Mouse (Mus musculus): Measurements from ENCODE around the gene Klk1b9. TPM values are rescaled to one million over a fixed set of nuclear protein-coding genes. Genes with fewer than 3 reads are reported as not detected.
"Not testable (repeated sequence)": the region's sequence is repeated elsewhere in the genome, so short reads cannot be mapped to it uniquely, and the experiment has no call there.

The Klk1b9 gene
- polyA plus RNA-seq (2012; fragmentation: generic; extraction: Trizol), result not detected

GRCm38 (mm10) chr7:43975761-43976160, at the start of gene Klk1b9:
TSS of gene Klk1b9 (plus strand) at chr7:43976061.
- not testable (repeated sequence) for H3K27me3 ChIP-seq (ENCODE audit: control insufficient read depth, insufficient read depth, insufficient read length); H3K4me3 ChIP-seq; H3K79me2 ChIP-seq (ENCODE audit: control insufficient read depth, insufficient read depth); H3K4me2 ChIP-seq (ENCODE audit: low read depth); H3ac ChIP-seq (ENCODE audit: control insufficient read depth, insufficient read length); H3K36me3 ChIP-seq (ENCODE audit: control insufficient read depth, insufficient read depth)

GRCm38 (mm10) chr7:43928521-43928920, 47.3 kb upstream of the Klk1b9 start:
- Histone ChIP-seq H3K36me3 (ENCODE audit: control insufficient read depth, insufficient read depth) (no peaks in the 10 kb centered on the region), H3K27me3 (ENCODE audit: control insufficient read depth, insufficient read depth, insufficient read length) (no peaks in the 10 kb centered on the region), H3K4me3 (no peak overlapping the region), H3ac (ENCODE audit: control insufficient read depth, insufficient read length) (no peak overlapping the region), H3K79me2 (ENCODE audit: control insufficient read depth, insufficient read depth) (no peaks in the 10 kb centered on the region), H3K4me2 (ENCODE audit: low read depth) (no peak overlapping the region)
- TF ChIP-seq TCF12 (IDR thresholded peaks at IDR 0.05; ENCODE audit: insufficient read depth, poor library complexity, severe bottlenecking) (no peak), MAX (IDR thresholded peaks at IDR 0.05; ENCODE audit: low read depth) (no peak), REST (IDR thresholded peaks at IDR 0.05; ENCODE audit: insufficient read depth, insufficient read length) (no peak), MYOG (IDR thresholded peaks at IDR 0.05; ENCODE audit: control insufficient read depth in 1 of 3, insufficient read depth in 1 of 3, insufficient read length in 2 of 3, low read depth in 2 of 3) (no peak), E2F4 (IDR thresholded peaks at IDR 0.05; ENCODE audit: insufficient read depth) (no peak), SRF (IDR thresholded peaks at IDR 0.05; ENCODE audit: control insufficient read depth, insufficient read length, low read depth) (no peak), POLR2A (IDR thresholded peaks at IDR 0.05; ENCODE audit: insufficient read length, low read depth) (no peak), MYOD1 (IDR thresholded peaks at IDR 0.05; ENCODE audit: control insufficient read depth in 1 of 3, insufficient read length in 2 of 3, low read depth in 2 of 3) (no peak), CEBPB (IDR thresholded peaks at IDR 0.05; ENCODE audit: insufficient read depth, poor library complexity, severe bottlenecking) (no peak), POLR2AphosphoS2 (IDR thresholded peaks at IDR 0.05; ENCODE audit: insufficient read length, low read depth) (no peak)

GRCm38 (mm10) chr7:43932337-43932736, 43.5 kb upstream of the Klk1b9 start:
- no peak overlapping the region for H3K4me2 ChIP-seq (ENCODE audit: low read depth)
- H3K36me3 ChIP-seq (ENCODE audit: control insufficient read depth, insufficient read depth), result no peaks in the 10 kb centered on the region
- H3K79me2 ChIP-seq (ENCODE audit: control insufficient read depth, insufficient read depth), result no peaks in the 10 kb centered on the region
- no peak overlapping the region for H3K4me3 ChIP-seq
- no peaks in the 10 kb centered on the region for H3K27me3 ChIP-seq (ENCODE audit: control insufficient read depth, insufficient read depth, insufficient read length)
- no peak overlapping the region for H3ac ChIP-seq (ENCODE audit: control insufficient read depth, insufficient read length)
- no peak for TF ChIP-seq MYOD1 (IDR thresholded peaks at IDR 0.05; ENCODE audit: control insufficient read depth in 1 of 3, insufficient read length in 2 of 3, low read depth in 2 of 3)
- no peak for TF ChIP-seq E2F4 (IDR thresholded peaks at IDR 0.05; ENCODE audit: insufficient read depth)
- no peak for TF ChIP-seq POLR2A (IDR thresholded peaks at IDR 0.05; ENCODE audit: insufficient read length, low read depth)
- TF ChIP-seq CEBPB (IDR thresholded peaks at IDR 0.05; ENCODE audit: insufficient read depth, poor library complexity, severe bottlenecking), result no peak

- Histone ChIP-seq H3K4me3 (no peak within 1 kb of the TSS), H3K36me3 (ENCODE audit: control insufficient read depth, insufficient read depth) (no peaks in the 10 kb centered on the region), H3K79me2 (ENCODE audit: control insufficient read depth, insufficient read depth) (no peaks in the 10 kb centered on the region), H3K27me3 (ENCODE audit: control insufficient read depth, insufficient read depth, insufficient read length) (no peaks in the 10 kb centered on the region), H3K4me2 (ENCODE audit: low read depth) (no peak within 1 kb of the TSS), H3ac (ENCODE audit: control insufficient read depth, insufficient read length) (no peak within 1 kb of the TSS)
- no peak for TF ChIP-seq USF1 (IDR thresholded peaks at IDR 0.05; ENCODE audit: low read depth)
- TF ChIP-seq POLR2A (IDR thresholded peaks at IDR 0.05; ENCODE audit: insufficient read length, low read depth), result no peak
- TF ChIP-seq REST (IDR thresholded peaks at IDR 0.05; ENCODE audit: insufficient read depth, insufficient read length), result no peak
- no peak for TF ChIP-seq TCF3 (IDR thresholded peaks at IDR 0.05; ENCODE audit: insufficient read length, low read depth)
- no peak for TF ChIP-seq POLR2AphosphoS2 (IDR thresholded peaks at IDR 0.05; ENCODE audit: insufficient read length, low read depth)
- no peak for TF ChIP-seq E2F4 (IDR thresholded peaks at IDR 0.05; ENCODE audit: insufficient read depth)
- TF ChIP-seq CEBPB (IDR thresholded peaks at IDR 0.05; ENCODE audit: insufficient read depth, poor library complexity, severe bottlenecking), result no peak
These were observed 42.4 kb upstream of the Klk1b9 start, which contains the start of gene Klk15 for GRCm38 (mm10) chr7:43933440-43933839. TSS of gene Klk15 (plus strand) at chr7:43933740.

- no peaks in the 10 kb centered on the region for H3K27me3 ChIP-seq (ENCODE audit: control insufficient read depth, insufficient read depth, insufficient read length)
- H3K36me3 ChIP-seq (ENCODE audit: control insufficient read depth, insufficient read depth), result no peaks in the 10 kb centered on the region
- no peak overlapping the region for H3K4me3 ChIP-seq
- no peak overlapping the region for H3K4me2 ChIP-seq (ENCODE audit: low read depth)
- H3K79me2 ChIP-seq (ENCODE audit: control insufficient read depth, insufficient read depth), result no peaks in the 10 kb centered on the region
- no peak for TF ChIP-seq USF1 (IDR thresholded peaks at IDR 0.05; ENCODE audit: low read depth)
- peak in 1 of 3 experiments; percentile 49 for TF ChIP-seq MYOG (IDR thresholded peaks at IDR 0.05; ENCODE audit: control insufficient read depth in 1 of 3, insufficient read depth in 1 of 3, insufficient read length in 2 of 3, low read depth in 2 of 3)
- TF ChIP-seq POLR2AphosphoS2 (IDR thresholded peaks at IDR 0.05; ENCODE audit: insufficient read length, low read depth), result no peak
- TF ChIP-seq TCF3 (IDR thresholded peaks at IDR 0.05; ENCODE audit: insufficient read length, low read depth), result peak; percentile 3
- TF ChIP-seq POLR2A (IDR thresholded peaks at IDR 0.05; ENCODE audit: insufficient read length, low read depth), result no peak
- no peak for TF ChIP-seq MAX (IDR thresholded peaks at IDR 0.05; ENCODE audit: low read depth)
- TF ChIP-seq REST (IDR thresholded peaks at IDR 0.05; ENCODE audit: insufficient read depth, insufficient read length), result no peak
- peak in 1 of 3 experiments; percentile 67 for TF ChIP-seq MYOD1 (IDR thresholded peaks at IDR 0.05; ENCODE audit: control insufficient read depth in 1 of 3, insufficient read length in 2 of 3, low read depth in 2 of 3)
- no peak overlapping the region for H3ac ChIP-seq (ENCODE audit: control insufficient read depth, insufficient read length)
These were observed 41.1 kb upstream of the Klk1b9 start for GRCm38 (mm10) chr7:43934747-43935146.

GRCm38 (mm10) chr7:43936551-43936950, 39.3 kb upstream of the Klk1b9 start:
- Histone ChIP-seq H3K27me3 (ENCODE audit: control insufficient read depth, insufficient read depth, insufficient read length) (no peaks in the 10 kb centered on the region), H3K79me2 (ENCODE audit: control insufficient read depth, insufficient read depth) (no peaks in the 10 kb centered on the region), H3ac (ENCODE audit: control insufficient read depth, insufficient read length) (no peak overlapping the region), H3K36me3 (ENCODE audit: control insufficient read depth, insufficient read depth) (no peaks in the 10 kb centered on the region), H3K4me3 (no peak overlapping the region), H3K4me2 (ENCODE audit: low read depth) (no peak overlapping the region)
- TF ChIP-seq TCF3 (IDR thresholded peaks at IDR 0.05; ENCODE audit: insufficient read length, low read depth) (no peak), E2F4 (IDR thresholded peaks at IDR 0.05; ENCODE audit: insufficient read depth) (no peak), MYOD1 (IDR thresholded peaks at IDR 0.05; ENCODE audit: control insufficient read depth in 1 of 3, insufficient read length in 2 of 3, low read depth in 2 of 3) (no peak), MAX (IDR thresholded peaks at IDR 0.05; ENCODE audit: low read depth) (no peak)

- not testable (repeated sequence) for H3K27me3 ChIP-seq (ENCODE audit: control insufficient read depth, insufficient read depth, insufficient read length); H3ac ChIP-seq (ENCODE audit: control insufficient read depth, insufficient read length); H3K36me3 ChIP-seq (ENCODE audit: control insufficient read depth, insufficient read depth); H3K4me2 ChIP-seq (ENCODE audit: low read depth); H3K79me2 ChIP-seq (ENCODE audit: control insufficient read depth, insufficient read depth); H3K4me3 ChIP-seq
These were observed 33.6 kb upstream of the Klk1b9 start for GRCm38 (mm10) chr7:43942293-43942692.
